Mouse (Mus musculus) liver, embryonic 12.5 days (tissue): ENCODE results near the gene Arap1. TPM values are rescaled to one million over a fixed set of nuclear protein-coding genes. Genes with fewer than 3 reads are reported as not detected.

Source experiments
- ATAC-seq: fragments of 200-750 bp; cut with Nextera tagmentation; 2 replicates; pipeline ENCODE4 v1.8.0; 2017; ENCODE audit warnings: moderate number of reproducible peaks, mild to moderate bottlenecking, moderate library complexity
- H3K27ac ChIP-seq: fragments of 300-500 bp; sonication (generic); 2 replicates; pipeline ENCODE4 v1.5.1; 2016; ENCODE audit warnings: mild to moderate bottlenecking
- H3K27me3 ChIP-seq: fragments of 300-500 bp; sonication (generic); replicated peaks from 2 replicates; pipeline ENCODE4 v1.6.1; 2016; ENCODE audit warnings: mild to moderate bottlenecking, moderate library complexity
- H3K36me3 ChIP-seq: fragments of 300-500 bp; sonication (generic); 2 replicates; pipeline ENCODE4 v1.6.1; 2016; ENCODE audit warnings: mild to moderate bottlenecking, moderate library complexity
- H3K4me1 ChIP-seq: fragments of 300-500 bp; sonication (generic); 2 replicates; pipeline ENCODE4 v1.6.1; 2016
- H3K4me2 ChIP-seq: fragments of 300-500 bp; sonication (generic); 2 replicates; pipeline ENCODE4 v1.6.1; 2016; ENCODE audit warnings: mild to moderate bottlenecking, moderate library complexity
- H3K4me3 ChIP-seq: fragments of 300-500 bp; sonication (generic); 2 replicates; pipeline ENCODE4 v1.5.1; 2016; ENCODE audit warnings: mild to moderate bottlenecking, moderate library complexity
- H3K9ac ChIP-seq: fragments of 300-500 bp; sonication (generic); 2 replicates; pipeline ENCODE4 v1.6.1; 2016; ENCODE audit warnings: mild to moderate bottlenecking, moderate library complexity
- H3K9me3 ChIP-seq: fragments of 300-500 bp; sonication (generic); replicated peaks from 2 replicates; pipeline ENCODE4 v1.6.1; 2016; ENCODE audit warnings: mild to moderate bottlenecking, moderate library complexity
- WGBS: fragments of 180-500 bp; shearing (Covaris S2); methylation state at CpG from one replicate; pipeline ENCODE4 v1.1.7; 2016; ENCODE audit not compliant: insufficient replicate concordance; 5-methylcytosine and 5-hydroxymethylcytosine counted together
- polyA plus RNA-seq: library from polyadenylated mRNA; unstranded; fragments of >200 nt; fragmentation: Nextera tagmentation; extraction: Ambion mirVana; gene quantifications from 2 replicates; pipeline ENCODE4 v1.2.1, GENCODE M21; 2016

Gene Arap1
- polyA plus RNA-seq, 1 experiment from 2014 or later = 24.6 TPM

DNA sequence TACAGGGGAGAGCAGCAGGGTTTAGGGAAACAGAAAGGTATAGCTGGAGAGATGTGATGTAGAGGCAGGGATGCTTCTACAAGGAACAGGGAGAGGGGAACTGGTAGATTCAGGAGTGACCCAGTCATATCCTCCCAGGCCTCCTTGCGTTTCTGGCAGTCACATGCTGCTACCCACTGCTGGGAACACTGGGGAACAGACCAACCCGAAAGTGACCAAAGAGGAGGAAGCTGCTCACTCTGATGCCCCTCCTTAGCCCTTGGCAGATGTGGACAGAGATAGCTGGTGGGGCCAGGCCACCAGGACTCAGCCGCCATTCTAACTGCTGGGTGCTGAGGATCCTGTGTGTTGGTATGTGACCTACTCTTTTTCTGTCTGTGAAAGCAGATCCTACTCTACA, 35.9 kb downstream of the Arap1 start:
- no peak overlapping the region for H3K4me3 ChIP-seq
- no peak overlapping the region for H3K27ac ChIP-seq
- no peak overlapping the region for H3K4me2 ChIP-seq
- no peak overlapping the region for H3K9ac ChIP-seq
- WGBS = 46% methylated on average over 3 of the region's 3 CpGs
- H3K9me3 ChIP-seq = no peaks in the 10 kb centered on the region
- peaks cover 34% of the 10 kb centered on the region for H3K36me3 ChIP-seq
- peaks cover 51% of the 10 kb centered on the region for H3K4me1 ChIP-seq
- H3K27me3 ChIP-seq = no peaks in the 10 kb centered on the region
- no peak for ATAC-seq

DNA sequence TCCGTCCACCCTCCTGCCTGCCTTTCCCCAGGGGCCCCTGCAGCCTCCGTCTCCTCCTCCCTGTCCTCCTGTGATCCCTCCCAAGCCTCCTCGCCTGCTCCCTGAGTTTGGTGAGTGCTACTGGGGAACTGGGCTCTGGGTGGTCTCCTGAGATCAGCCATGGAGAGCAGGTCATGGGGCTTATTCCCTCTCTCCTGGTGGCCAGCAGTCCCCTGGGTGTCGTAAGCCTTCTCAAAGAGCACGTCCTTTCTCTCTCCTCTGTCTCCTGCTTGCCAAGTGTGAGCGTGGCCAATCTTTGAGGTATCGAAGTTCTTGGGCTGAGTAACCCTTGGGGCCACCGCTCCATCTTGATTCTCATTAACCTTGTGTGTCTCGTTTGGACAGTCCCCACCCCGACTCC, 37.1 kb downstream of the Arap1 start:
- WGBS = 56% methylated on average over 10 of the region's 10 CpGs
- Histone ChIP-seq H3K36me3 (peaks cover 41% of the 10 kb centered on the region), H3K9me3 (no peaks in the 10 kb centered on the region), H3K9ac (no peak overlapping the region), H3K27ac (peak overlapping the region; percentile 57), H3K4me1 (peaks cover 51% of the 10 kb centered on the region), H3K4me2 (peak overlapping the region; percentile 13; the same call in 1 of the 2 replicates), H3K4me3 (no peak overlapping the region), H3K27me3 (no peaks in the 10 kb centered on the region)
- no peak for ATAC-seq

DNA sequence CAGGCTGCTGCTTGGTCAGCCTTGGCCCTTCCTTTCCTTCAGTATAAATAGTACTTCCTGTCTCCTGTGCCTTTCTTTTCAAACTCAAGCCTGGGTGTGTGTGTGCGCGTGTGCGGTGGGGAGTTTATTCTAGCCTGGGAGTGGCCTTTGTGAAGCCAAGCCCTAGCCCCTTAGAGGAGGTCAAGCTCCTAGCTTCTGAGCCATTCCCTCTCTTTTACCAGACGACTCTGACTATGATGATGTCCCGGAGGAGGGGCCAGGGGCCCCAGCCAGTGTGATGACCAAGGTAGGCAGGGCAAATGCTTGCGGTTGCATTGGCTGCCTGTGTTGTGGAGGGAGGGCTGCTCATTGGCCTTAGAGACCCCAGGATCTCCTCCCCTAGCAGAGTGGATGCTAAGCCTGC, 37.5 kb downstream of the Arap1 start:
- no peak overlapping the region for H3K9ac ChIP-seq

DNA sequence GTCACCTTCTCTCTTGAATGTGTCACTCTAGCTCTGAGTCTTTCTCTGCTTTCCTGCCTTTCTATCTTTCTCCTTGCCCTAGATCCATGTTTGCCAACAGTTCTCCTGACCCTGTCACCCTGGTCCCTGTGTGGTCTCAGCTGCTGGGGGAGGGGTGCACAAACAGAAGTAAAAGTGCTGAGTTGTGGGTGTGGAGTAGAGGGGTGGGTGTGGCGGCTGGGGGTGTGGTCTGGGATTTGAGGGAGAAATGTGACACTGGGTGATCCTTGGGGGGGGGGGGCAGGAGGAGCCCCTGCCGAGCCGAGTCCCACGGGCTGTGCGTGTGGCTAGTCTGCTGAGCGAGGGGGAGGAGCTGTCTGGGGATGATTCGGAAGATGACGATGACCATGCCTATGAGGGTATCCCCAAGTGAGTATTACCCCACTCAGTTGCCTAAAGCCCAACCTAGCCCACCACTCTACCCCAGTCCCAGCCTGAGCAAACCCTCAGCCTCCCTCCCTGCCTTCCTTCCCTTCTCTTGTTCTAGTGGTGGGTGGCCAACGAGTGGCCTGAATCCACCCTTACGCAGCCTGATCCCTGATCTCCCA, 38.1 kb downstream of the Arap1 start:
- no peak overlapping the region for H3K4me3 ChIP-seq
- peak overlapping the region; percentile 30 for H3K4me2 ChIP-seq
- no peak overlapping the region for H3K9ac ChIP-seq
- no peaks in the 10 kb centered on the region for H3K9me3 ChIP-seq
- 66% methylated on average over 10 of the region's 10 CpGs for WGBS
- no peaks in the 10 kb centered on the region for H3K27me3 ChIP-seq
- ATAC-seq = peak; percentile 40
- peaks cover 42% of the 10 kb centered on the region for H3K36me3 ChIP-seq
- peaks cover 57% of the 10 kb centered on the region for H3K4me1 ChIP-seq
- H3K27ac ChIP-seq = peak overlapping the region; percentile 57

More for the DNA sequence above, 37.5 kb downstream of the Arap1 start:
- H3K9me3 ChIP-seq = no peaks in the 10 kb centered on the region
- H3K4me1 ChIP-seq = peaks cover 51% of the 10 kb centered on the region
- peak overlapping the region; percentile 30 for H3K4me2 ChIP-seq
- no peaks in the 10 kb centered on the region for H3K27me3 ChIP-seq
- no peak overlapping the region for H3K4me3 ChIP-seq
- H3K27ac ChIP-seq = peak overlapping the region; percentile 57
- ATAC-seq = peak; percentile 42
- H3K36me3 ChIP-seq = peaks cover 43% of the 10 kb centered on the region
- 30% methylated on average over 6 of the region's 6 CpGs for WGBS

DNA sequence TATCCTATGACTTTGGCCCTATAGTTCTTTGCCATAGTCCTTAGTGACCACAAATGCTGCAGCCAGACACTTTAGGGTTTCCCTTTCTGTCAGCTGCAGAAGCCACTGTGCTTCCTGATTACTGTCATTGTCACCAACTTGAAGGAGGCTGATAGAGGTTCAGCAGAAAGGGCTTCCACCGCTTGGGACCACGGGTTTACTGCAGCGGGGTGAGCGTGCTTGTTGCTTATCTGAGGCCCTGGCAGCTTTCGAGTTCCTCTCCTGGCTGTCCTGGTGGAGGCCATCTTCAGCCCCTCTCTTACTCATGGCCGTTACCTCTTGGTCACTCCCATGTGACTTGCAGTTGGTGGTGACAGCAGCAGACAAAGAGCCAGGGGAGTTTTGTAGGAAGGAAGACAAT, 41.4 kb downstream of the Arap1 start:
- Histone ChIP-seq H3K9me3 (no peaks in the 10 kb centered on the region), H3K27ac (peak overlapping the region; percentile 22; the same call in 1 of the 2 replicates), H3K36me3 (peaks cover 52% of the 10 kb centered on the region), H3K9ac (no peak overlapping the region), H3K4me1 (peaks cover 71% of the 10 kb centered on the region), H3K4me2 (no peak overlapping the region), H3K27me3 (no peaks in the 10 kb centered on the region), H3K4me3 (no peak overlapping the region)
- no peak for ATAC-seq
- WGBS = 20% methylated on average over 6 of the region's 6 CpGs

DNA sequence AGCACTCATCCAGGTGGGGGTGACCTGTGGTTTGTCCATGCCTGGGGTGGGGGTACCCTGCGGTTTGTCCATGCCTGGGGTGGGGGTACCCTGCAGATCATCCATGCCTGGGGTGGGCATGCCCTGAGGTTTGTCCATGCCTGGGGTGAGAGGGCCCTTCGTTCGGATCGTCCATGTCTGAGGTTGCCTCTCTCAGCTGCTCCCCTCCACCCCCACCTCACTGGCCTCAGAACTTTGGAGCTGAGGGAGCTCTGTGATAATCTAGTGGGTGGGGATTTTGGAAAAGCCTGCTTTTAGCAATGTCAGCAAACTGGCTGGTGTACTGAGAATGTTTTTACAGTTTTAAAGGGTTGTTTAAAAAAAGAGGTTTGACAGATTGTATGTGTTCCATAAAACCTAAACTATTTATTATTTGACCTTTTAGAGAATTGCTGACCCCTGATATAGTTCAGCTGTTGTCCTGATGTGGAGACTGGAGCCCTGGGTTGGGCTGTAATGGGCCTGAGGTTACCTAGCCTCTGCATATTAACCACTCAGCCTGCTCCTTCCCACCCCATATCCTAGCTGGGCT, 44.1 kb downstream of the Arap1 start:
- Histone ChIP-seq H3K27ac (no peak overlapping the region), H3K36me3 (peaks cover 72% of the 10 kb centered on the region), H3K27me3 (no peaks in the 10 kb centered on the region), H3K4me2 (no peak overlapping the region), H3K9me3 (no peaks in the 10 kb centered on the region), H3K9ac (no peak overlapping the region), H3K4me3 (no peak overlapping the region), H3K4me1 (peaks cover 47% of the 10 kb centered on the region)
- 71% methylated on average over 4 of the region's 4 CpGs for WGBS
- ATAC-seq = no peak

DNA sequence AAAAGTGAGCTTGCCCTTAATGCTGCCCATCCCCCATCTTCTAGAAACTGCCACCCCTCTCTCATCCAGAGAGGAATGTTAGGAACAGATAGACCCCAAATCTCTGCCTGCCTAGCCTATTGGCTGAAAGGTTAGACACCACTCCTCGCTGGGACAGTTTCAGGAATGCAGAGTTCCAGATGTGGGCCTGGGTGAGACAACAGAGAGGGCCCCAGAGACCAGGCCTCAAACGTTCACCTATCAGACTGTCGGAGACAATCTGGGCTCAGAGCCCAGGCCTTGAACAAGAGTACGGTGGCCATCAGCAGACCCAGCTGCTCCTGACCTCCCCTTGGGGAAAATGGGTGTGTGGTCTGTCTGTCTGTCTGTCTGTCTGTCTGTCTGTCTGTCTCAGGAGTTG, 45.1 kb downstream of the Arap1 start:
- H3K36me3 ChIP-seq = peaks cover 72% of the 10 kb centered on the region
- no peak overlapping the region for H3K9ac ChIP-seq
- H3K4me1 ChIP-seq = peaks cover 47% of the 10 kb centered on the region
- peak overlapping the region; percentile 57; the same call in 1 of the 2 replicates for H3K27ac ChIP-seq
- 56% methylated on average over 4 of the region's 4 CpGs for WGBS
- no peaks in the 10 kb centered on the region for H3K27me3 ChIP-seq
- no peak for ATAC-seq
- no peak overlapping the region for H3K4me3 ChIP-seq
- no peaks in the 10 kb centered on the region for H3K9me3 ChIP-seq
- H3K4me2 ChIP-seq = no peak overlapping the region

DNA sequence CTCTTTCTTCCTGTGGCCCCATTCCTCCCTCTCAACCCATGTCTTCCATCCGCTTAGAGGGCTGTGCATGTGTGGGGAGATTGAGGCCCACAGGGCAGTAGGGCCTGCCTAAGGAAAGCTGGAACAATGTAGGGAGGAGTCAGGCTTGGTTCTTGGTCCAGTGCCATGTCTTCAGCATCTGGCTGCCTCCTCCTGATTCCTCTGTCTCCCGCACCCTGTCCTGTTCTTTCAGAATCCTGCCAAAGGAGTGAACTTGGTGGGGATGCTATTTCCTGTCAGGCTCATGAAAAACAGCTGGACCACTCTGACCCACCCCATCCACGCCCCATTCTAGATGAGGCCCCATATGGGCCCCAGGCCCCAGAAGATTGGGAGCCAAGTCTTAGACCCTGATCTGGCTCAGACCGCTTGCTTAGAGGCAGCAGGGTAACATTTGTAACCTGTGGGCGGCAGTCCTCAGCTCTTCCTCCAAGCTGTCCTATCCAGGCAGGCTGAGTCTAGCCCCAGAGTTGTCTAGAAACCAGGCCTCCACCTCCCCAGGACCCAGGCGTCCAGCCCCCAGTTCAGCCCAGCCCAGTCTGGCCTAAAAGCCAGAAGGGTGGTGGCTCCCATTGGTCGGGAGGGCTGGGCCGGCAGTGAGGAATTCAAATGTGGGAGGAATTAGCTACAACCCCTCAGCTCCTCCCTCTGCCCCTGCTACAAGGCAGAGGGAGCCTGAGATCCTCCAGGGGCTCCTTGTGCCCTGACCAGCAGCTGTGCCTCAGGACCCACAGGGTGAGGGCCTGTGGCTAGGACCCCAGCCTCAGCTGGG, 46.0 kb downstream of the Arap1 start:
- Histone ChIP-seq H3K4me1 (peaks cover 43% of the 10 kb centered on the region), H3K9me3 (no peaks in the 10 kb centered on the region), H3K9ac (no peak overlapping the region), H3K36me3 (peaks cover 72% of the 10 kb centered on the region), H3K4me3 (no peak overlapping the region), H3K27me3 (no peaks in the 10 kb centered on the region), H3K27ac (peak overlapping the region; percentile 57), H3K4me2 (peak overlapping the region; percentile 23)
- WGBS = 66% methylated on average over 8 of the region's 8 CpGs
- ATAC-seq = peak; percentile 44; the same call in 1 of the 2 replicates

DNA sequence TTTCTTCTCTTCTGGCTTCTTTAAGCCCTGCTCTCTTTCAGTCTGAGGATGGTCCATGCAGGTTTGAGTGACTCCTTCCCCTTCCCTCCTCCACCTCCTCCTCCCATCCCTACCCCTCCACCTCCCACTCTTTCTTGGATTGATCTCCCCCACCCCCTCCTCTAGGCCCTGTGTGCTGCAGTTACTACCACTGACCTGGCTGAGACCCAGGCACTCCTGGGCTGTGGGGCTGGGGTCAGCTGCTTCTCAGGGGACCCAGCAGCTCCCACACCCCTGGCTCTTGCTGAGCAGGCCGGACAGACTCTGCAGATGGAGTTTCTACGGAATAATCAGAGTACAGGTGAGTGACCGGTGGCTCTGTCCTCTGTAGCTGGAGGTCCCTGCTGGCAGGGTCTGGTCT, 46.7 kb downstream of the Arap1 start:
- Histone ChIP-seq H3K4me2 (peak overlapping the region; percentile 23), H3K4me3 (0 out of 2 replicates have a peak overlapping the region, but pooled peaks have one; percentile 5), H3K27ac (peak overlapping the region; percentile 57; the same call in 1 of the 2 replicates)

DNA sequence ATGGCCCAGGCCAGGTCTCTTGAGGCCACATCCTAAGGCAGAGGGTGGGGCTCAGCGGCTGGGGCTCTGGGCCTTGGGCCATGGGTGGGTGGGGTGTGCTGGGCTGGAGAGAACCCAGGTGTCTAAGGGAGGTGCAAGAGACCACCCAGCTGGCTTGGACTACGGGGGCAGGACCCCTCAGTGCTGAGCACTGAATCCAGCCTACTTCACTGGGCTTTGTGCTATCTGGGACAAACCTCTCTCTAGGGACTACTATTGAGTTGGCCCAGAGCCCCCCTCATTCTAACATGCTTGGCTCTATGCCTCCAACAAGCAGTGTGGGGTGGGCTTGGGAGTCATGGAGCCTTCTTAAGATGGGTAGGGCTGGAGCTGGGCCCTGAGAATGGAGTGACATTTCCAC, 47.6 kb downstream of the Arap1 start:
- no peak overlapping the region for H3K9ac ChIP-seq
- peaks cover 28% of the 10 kb centered on the region for H3K4me1 ChIP-seq
- H3K4me2 ChIP-seq = peak overlapping the region; percentile 23
- no peak overlapping the region for H3K27ac ChIP-seq
- H3K9me3 ChIP-seq = no peaks in the 10 kb centered on the region
- no peak for ATAC-seq
- peaks cover 73% of the 10 kb centered on the region for H3K36me3 ChIP-seq
- no peaks in the 10 kb centered on the region for H3K27me3 ChIP-seq
- WGBS = 78% methylated on average over 2 of the region's 2 CpGs
- no peak overlapping the region for H3K4me3 ChIP-seq

More for the DNA sequence above, 46.7 kb downstream of the Arap1 start:
- H3K36me3 ChIP-seq = peaks cover 72% of the 10 kb centered on the region
- 82% methylated on average over 3 of the region's 3 CpGs for WGBS
- no peak for ATAC-seq
- no peaks in the 10 kb centered on the region for H3K27me3 ChIP-seq
- no peak overlapping the region for H3K9ac ChIP-seq
- peaks cover 36% of the 10 kb centered on the region for H3K4me1 ChIP-seq
- H3K9me3 ChIP-seq = no peaks in the 10 kb centered on the region

DNA sequence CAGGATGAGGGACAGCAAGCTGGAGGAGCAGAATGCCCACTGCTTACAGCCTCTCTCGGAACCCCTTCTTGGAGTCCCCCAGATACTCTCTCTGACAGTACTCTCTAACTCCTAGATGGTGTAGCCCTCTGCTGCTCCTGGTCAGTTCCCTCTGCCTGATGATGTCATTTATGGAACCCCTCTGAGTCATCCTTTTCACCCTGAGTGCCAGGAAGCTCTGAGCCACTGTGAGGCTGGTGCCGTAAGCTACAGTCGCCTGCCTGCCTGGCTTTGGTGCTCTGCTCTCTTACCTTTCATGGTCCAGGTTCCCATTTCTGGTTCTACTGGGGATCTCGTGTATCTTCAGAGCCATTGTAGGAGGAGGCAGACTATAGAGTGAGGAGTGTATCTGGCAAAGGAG, 49.3 kb downstream of the Arap1 start:
- H3K36me3 ChIP-seq = peaks cover 82% of the 10 kb centered on the region
- no peak for ATAC-seq
- peaks cover 14% of the 10 kb centered on the region; the same call in 1 of the 2 replicates for H3K4me1 ChIP-seq
- H3K27me3 ChIP-seq = no peaks in the 10 kb centered on the region
- no peak overlapping the region for H3K27ac ChIP-seq
- no peak overlapping the region for H3K4me2 ChIP-seq
- H3K9me3 ChIP-seq = no peaks in the 10 kb centered on the region
- WGBS = 80% methylated on average over 4 of the region's 4 CpGs
- no peak overlapping the region for H3K9ac ChIP-seq
- H3K4me3 ChIP-seq = no peak overlapping the region

DNA sequence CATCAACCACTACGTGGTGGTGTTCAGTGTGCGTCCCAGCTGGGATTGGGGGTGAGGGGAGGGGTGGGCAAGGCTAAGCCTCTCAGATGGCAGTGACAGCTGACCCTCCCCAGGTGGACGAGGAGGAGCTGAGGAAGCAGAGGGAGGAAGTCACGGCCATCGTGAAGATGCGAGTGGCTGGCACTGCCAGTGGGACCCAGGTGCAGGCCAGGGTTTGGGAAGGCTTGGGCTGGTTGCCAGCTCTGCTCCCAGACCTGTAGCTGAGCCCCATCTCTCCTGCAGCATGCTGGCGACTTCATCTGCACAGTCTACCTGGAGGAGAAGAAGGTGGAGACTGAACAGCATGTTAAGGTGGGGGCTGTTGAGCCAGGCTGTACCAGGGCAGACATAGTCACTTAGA, 53.6 kb downstream of the Arap1 start:
- Histone ChIP-seq H3K4me1 (no peaks in the 10 kb centered on the region), H3K27me3 (no peaks in the 10 kb centered on the region), H3K27ac (no peak overlapping the region), H3K4me2 (no peak overlapping the region), H3K36me3 (peaks cover 95% of the 10 kb centered on the region), H3K4me3 (no peak overlapping the region), H3K9me3 (no peaks in the 10 kb centered on the region), H3K9ac (no peak overlapping the region)
- 80% methylated on average over 7 of the region's 7 CpGs for WGBS
- ATAC-seq = no peak
